Mouse (Mus musculus): ENCODE results near the gene Ntm.
A peak's percentile ranks its signal among the peaks of the same experiment; 100 is the strongest.

Gene Ntm

GRCm38 (mm10) chr9:29479051-29479450 lies 483.9 kb downstream of the Ntm start:
- DNase-seq (ENCODE audit: low spot score in 2 of 2), result no peak

DNA sequence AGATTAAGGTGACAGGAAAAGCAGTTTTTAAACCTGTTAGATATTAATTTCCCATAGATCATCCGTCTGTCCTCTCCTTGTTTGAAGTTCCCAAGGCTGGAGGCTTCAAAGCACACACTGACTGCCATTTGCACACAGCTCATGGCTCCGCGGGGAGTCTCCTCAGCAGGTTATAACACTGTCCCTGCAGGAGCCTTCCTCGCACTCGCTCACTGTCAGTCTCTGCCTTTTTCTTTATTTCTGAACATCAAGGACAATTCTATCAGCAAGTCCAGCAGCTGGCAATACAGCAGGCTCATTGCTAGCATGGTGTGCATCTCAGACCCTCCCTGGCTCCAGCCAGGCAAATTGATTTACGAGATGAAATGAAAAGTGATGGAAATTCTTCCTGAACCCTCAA lies 485.7 kb downstream of the Ntm start:
- no peak for DNase-seq (ENCODE audit: low spot score in 2 of 2)

GRCm38 (mm10) chr9:29473418-29473817 lies 489.5 kb downstream of the Ntm start:
- no peak for DNase-seq (ENCODE audit: low spot score in 2 of 2)

GRCm38 (mm10) chr9:29472226-29472625 lies 490.7 kb downstream of the Ntm start:
- DNase-seq (ENCODE audit: low spot score in 2 of 2), result no peak

- no peak for DNase-seq (ENCODE audit: low spot score in 2 of 2)
These were observed 498.2 kb downstream of the Ntm start for GRCm38 (mm10) chr9:29464756-29465155.

- no peak for DNase-seq (ENCODE audit: low spot score in 2 of 2)
These were observed 499.9 kb downstream of the Ntm start for GRCm38 (mm10) chr9:29462970-29463593.

GRCm38 (mm10) chr9:29457976-29458572 lies 504.9 kb downstream of the Ntm start:
- DNase-seq (ENCODE audit: low spot score in 2 of 2), result peak in 1 of 2 experiments; percentile 3

- no peak for DNase-seq (ENCODE audit: low spot score in 2 of 2)
These were observed 506.9 kb downstream of the Ntm start for GRCm38 (mm10) chr9:29456014-29456413.

- no peak for DNase-seq (ENCODE audit: low spot score in 2 of 2)
These were observed 511.7 kb downstream of the Ntm start for GRCm38 (mm10) chr9:29451232-29451631.

DNA sequence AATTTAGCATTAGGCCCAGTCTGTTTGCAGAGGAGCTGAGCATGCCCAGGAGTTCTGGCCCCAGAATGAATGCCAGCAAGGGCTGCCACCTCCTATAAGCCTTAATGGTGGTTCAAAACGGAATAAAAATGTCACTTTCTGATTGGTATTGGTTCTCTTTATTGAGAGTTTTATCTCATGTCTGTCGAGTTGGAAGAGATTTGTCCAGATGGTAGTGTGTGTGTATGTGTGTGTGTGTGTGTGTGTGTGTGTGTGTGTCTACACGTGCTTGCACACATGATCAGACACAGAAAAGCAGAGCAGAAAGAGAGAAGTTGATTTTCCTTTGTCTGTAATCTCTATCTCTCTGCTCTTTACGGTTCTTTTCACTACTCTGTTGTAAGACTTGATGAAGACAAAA lies 518.9 kb downstream of the Ntm start:
- no peak for DNase-seq (ENCODE audit: low spot score in 2 of 2)

DNA sequence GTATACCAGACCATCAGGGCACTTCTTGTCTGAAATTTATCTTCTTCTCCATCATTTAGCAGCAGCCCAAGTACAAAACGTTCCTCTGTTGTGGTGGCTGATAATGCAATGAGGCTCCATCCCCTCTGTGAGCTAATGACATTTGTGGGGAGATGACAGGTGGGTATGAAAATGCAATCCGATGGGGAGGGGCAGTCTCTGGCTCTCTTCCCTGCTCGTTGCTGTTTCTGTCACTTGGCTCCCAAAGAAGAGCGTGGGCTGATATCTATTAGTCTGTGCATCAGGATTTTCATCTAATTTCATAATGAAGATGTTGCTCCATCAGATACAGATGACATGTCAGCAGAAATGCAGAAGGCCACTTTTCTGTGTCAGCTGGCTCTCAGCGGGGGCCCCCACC lies 523.5 kb downstream of the Ntm start:
- no peak for DNase-seq (ENCODE audit: low spot score in 2 of 2)

DNA sequence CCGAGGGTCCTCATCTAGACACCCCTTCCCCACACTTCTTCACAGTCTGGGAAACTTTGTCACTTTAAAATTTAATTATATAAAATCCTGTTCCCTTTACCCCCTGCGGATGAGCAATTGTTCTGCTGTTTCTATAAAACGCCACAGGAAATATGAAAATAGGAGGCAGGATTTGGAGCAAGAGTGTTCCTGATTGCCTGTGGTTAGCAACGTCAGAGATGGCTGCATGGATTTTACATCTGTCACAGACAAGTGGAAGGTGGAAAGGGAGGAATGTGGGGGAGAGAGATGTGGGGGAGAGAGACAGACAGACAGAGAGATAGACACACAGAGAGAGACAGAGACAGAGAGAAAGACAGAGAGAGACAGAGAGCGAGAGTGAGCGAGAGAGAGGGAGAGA lies 528.3 kb downstream of the Ntm start:
- no peak for DNase-seq (ENCODE audit: low spot score in 2 of 2)

DNA sequence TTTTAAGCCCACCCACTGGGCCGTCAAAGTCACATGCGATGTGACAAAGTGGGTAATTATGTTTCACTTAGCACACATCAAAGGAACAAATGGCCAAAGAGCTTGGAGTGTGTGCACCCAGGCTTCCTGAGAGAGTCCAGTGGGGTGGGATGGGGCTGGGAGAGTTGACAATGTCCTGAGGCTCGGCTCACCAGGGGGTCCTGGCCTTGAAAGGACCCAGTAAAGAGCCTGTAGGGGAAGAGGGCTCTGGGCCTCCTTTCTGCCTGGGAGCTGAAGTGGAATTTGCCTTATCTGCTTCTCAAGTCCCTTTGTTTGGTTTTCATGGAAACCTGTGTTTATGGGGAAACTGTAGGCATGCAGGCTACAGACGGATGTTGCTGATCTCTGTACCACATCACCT lies 529.0 kb downstream of the Ntm start:
- DNase-seq (ENCODE audit: low spot score in 2 of 2), result no peak

DNA sequence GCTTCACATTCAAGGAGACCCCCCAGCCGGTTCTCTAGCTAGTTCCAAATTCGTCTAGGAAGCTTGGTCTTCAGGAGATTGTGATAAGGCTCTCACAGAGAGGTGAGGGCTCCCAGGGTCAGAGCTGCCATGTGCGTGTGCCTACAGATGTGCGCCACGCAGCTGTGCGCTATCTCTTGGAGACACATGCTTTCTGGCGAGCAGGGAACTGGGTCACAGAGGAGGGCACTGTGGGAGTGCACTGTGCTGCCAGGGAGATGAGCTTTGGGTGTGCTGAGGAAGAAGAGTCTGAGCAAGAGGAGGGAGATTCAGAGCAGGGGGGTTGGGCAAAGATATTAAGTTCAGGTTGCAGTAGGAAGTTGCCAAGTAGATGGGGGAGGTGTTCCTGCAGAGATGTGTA lies 529.8 kb downstream of the Ntm start:
- no peak for DNase-seq (ENCODE audit: low spot score in 2 of 2)

GRCm38 (mm10) chr9:29431590-29431989 lies 531.4 kb downstream of the Ntm start:
- no peak for DNase-seq (ENCODE audit: low spot score in 2 of 2)

- DNase-seq (ENCODE audit: low spot score in 2 of 2), result no peak
These were observed 532.8 kb downstream of the Ntm start for GRCm38 (mm10) chr9:29430189-29430588.

DNA sequence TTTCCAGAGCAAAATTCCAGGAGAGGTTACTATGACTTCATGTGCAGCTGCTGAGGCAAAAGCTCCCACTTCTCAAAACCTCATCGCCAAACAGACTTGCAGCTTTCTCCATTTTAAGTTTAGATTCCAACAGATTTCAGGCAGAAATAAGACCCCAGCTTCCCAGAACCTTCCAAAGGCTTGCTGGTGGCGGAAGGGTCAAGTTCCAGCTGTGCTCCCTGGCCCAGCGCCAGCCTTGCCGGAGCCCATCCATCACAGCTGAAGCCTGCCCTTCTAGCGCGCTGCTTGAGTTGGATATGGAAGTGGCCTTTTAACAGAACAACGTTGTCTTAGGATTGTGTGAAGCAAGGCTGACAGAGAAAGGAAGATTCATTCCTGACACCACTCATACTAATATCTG lies 534.6 kb downstream of the Ntm start:
- no peak for DNase-seq (ENCODE audit: low spot score in 2 of 2)

DNA sequence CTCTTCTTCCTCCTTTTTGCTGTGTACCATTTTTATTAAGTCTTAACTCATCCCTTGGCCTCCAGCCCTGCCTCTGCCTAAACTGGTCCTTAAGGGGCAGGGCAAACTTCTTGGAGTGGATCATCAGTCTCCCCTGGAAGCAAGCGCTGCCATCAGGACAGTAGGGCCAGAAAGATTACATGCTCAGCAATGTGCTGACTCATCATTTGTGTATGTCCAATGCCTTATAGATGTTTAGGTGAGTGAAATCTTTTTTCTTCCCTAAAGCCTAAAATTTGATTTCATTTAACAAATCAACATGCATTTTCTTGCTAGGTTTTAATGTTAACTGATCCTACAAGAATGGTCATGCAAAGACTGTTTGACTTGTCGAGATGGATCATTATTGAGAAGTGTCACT lies 536.7 kb downstream of the Ntm start:
- DNase-seq (ENCODE audit: low spot score in 2 of 2), result no peak

GRCm38 (mm10) chr9:29415578-29415977 lies 547.4 kb downstream of the Ntm start:
- DNase-seq (ENCODE audit: low spot score in 2 of 2), result no peak

- no peak for DNase-seq (ENCODE audit: low spot score in 2 of 2)
These were observed 549.8 kb downstream of the Ntm start for GRCm38 (mm10) chr9:29413126-29413525.

DNA sequence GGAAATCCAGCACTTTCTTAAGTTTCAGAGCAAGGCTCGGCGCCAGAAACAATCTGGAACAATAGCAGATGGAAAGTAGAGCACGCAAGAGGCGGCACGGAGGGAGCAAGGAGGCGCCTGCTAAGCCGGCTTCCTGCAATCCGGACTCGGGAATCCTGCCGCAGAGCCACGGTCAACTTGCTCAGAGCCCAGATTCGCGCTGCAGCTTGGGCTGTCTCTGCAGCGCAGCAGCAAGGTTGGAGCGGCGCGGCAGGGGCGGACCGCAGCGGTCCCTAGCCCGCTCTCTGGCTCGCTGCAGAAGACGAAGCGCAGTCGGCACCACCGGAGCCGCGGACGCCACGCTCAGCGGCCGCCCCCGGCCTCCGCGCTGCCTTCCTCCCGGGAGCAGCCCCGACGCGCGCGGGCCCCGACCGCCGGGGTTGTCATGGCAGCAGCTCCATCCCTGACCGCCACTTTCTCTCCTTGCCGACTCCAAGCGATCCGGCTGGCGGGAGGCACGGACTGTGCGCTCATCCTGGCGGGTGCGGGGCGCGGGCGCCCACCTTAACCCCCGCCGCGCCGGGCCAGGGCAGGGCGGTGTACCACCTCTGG lies 550.7 kb downstream of the Ntm start:
- no peak for DNase-seq (ENCODE audit: low spot score in 2 of 2)

DNA sequence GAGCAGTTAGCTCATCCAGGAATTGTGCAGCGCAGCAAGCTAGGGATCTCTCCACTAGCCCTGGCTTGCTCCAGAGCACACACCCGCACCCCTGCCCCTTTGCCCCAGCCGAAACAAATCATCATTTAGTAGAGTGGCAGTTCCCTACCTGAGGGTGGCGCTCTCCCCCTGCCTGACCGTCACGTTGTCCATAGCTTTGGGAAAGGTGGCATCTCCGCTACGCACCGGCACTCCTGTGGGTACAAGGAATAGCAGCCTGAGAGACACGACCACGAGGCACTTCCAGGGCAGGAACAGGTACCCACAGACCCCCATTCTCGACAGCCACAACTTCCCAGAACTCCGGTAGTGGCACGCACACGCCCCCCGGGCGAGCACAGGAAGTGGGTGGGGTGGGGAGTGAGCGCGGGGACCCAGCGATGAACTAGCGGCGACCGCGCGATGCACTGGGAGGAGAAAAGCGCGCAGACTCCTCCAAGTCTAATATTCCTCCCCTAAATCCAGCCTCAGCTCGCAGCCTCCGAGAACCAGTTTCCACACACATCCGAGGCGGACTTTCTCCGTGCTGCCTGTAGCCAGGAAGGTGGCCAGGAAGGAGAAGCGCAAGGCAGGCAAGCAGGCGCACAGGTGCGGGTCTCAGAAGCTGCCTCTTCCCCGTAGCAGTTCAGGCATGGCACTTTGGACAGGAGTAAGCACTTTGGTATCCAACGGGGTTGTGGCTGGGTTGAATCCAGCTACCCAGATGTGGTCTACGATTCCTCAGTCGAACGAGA lies 551.3 kb downstream of the Ntm start:
- DNase-seq (ENCODE audit: low spot score in 2 of 2), result no peak

All from urinary bladder, adult 18-20 months (tissue).